Mouse (Mus musculus) cerebellum, postnatal 36 days (tissue): ENCODE measurements around the gene Hoxd10.

Experiments used
- DNase-seq, 2 experiments: peaks; one replicate each; pipeline ENCODE4 v3.0.0; 2021 to 2022; ENCODE audit warnings: mixed read lengths in 2 of 2

Hoxd10 gene

DNA sequence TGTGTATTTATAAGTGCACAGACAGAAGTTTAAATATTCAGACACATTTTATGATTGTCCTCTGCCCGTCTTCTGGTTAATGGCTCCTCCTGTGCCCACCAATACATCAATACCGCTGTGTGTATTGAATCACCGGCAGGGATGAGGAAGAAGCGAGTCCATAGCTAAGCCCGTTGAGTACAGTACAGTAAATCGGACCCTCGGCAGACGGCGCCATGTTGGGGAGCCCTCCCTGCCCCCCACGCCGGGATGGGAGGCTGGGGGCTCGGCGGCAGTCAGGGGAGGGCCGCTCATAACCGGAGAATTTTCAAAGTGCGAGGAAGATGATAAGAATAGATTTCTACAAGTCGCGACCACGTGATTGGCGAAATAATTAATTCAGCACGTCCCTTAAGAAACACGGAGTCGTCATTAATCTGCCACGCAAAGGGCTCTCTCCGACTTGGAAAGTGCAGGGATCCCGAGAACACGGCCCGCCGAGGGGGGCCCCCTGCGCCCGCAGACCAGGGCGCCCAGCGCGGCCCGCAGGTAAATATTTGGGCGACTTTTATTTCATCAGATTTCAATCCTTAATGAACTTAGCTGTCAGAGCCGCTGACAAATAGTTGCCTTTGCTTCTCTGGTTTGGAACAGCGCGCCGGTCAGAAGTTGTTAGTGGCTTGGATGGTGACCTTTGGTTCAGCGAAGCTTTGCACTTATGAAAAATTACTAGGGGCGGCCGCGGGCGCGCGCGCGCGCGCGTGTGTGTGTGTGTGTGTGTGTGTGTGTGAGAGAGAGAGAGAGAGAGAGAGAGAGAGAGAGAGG is 41.0 kb downstream of the Hoxd10 start:
- DNase-seq: no peak

DNA sequence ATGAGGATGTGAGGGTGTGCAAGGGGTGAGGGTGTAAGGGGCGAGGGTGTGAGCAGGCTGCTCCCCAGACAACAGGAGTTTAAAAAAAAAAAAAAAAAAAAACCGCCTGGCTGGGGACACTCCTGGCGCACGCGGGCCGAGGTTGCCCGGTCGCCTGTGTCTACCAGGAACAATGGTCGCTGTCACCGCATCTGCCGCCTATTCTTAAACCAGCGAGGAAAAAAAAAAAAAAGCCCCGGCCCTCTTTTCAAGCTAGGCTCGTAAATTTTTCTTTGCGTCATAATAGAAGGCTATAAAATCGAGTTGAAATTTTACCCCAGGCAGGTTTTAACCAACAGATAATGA is 41.6 kb downstream of the Hoxd10 start:
- no peak for DNase-seq

- no peak for DNase-seq
Measured at GRCm38 (mm10) chr2:74733765-74734164, 42.0 kb downstream of the Hoxd10 start.

DNA sequence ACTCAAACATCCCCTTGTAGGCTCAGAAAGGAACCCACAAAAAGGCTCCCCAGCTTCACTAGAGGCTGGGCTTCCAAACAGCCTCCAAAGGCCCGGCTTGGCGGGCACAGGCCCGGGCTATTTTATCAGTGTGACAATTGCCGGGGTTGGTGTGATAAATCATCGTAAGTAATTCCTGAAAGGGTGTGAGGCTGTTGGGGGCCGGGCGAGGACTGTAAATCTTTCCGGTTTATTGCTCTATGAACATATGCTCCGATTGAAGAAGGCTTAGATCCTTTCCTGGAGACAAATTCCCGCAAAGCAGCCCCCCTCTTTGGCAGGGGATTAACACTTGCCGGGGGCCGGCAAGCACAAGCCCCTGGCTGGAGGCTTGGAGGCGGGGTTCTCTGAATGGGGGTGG is 42.7 kb downstream of the Hoxd10 start:
- DNase-seq: no peak

DNA sequence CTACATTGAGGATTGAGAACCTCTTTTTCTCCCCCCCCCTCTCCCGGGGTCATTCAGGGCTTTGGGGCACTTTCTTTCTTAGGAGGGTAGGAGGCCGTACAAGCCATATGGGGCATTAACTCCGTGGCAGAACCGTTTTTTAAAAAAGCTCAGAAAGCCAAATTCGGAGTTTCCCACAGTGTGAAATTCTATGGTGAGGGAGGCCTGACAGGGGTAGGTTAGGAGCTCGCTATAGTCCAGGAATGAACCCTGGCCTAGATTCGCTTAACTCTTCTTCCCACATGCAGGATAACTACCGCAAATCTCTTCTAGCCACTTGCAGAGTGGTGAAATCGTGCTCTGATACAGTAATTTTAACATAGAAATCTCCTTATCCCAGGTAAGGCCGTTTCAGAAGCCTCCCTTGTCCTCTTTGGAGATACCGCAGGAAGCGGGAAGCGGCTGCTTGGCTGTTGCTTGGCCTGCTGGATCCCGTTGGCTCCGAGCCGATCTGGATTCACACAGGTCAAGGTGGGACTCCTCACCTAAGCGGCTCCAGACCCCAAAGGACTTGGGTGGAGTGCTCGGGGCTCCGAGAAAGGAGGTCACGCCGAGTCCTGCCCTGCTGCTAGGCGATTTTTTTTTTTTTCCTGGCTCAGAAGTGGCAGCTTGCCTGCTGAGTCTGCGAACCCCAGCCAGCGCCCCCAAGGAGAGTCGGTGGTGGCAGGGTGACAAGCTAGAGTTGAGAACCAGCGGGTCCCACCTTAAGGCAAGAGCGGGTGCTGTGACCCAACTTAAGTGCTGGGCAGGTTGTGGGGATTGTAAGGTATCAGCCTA is 43.5 kb downstream of the Hoxd10 start:
- DNase-seq: no peak

DNA sequence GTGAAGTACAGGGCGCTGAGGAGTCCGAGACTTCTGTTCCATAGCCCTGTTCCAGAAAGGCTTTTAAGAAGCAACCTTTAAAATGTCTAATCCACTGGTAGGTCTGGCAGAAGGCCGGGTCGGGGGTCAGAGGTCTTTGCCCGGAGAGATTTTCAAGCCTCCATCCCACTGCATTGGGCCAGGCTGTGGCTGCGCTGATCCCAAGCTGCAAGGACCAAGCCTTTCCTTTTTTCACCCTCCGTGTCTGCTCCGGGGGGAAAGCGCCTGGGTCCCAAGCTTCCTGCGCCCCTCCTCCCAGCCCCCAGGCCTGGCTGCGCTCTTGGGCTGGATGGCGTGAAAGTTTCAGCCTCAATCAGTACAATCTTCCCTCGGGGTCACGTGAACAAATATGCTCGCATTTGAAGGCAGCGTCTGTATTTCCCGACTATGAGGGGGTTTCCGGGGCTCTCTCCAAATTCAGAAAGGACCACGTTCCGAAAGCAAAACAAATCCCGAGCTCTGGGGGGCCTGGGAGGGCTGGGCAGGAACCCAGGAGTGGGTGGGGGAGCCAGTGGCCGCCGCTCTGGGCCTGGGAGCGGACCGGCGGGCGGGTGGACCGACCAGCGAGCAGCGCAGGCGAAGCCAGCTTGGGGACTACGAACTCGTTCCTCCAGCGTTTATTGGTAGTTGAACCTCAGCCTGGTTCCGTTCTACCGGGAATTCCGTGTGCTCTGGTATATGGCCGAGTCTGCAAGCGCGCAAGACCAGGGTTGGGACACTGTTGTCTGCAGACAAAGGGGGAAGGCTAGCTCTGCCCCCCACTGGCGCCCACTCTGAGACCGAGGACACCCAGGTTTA is 44.3 kb downstream of the Hoxd10 start:
- no peak for DNase-seq

- DNase-seq: no peak
Measured at GRCm38 (mm10) chr2:74736688-74737577, 45.2 kb downstream of the Hoxd10 start.

DNA sequence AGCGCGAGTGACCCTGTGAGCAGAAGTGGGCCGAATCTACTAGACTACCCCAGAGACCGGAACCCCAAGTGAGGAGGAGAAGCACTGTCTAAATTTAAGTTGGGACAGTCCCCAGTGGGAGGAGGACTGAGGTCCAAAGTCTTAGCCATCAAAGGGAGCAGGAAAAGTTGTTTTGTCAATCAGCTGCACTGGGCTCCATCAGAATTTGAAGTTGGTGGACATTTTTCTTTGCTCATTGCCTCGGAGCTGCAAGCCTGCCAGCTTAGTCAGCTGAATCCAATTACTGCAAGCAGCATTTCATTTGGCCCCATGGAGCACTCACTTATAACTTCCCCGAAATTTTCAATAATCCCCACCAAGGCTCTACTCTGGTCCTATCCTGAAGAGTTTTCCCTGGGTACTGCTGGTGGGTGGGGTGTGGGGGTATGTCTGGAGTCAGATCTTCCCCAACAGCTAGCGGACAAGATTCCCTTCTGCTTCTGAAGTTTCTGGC is 45.9 kb downstream of the Hoxd10 start:
- DNase-seq: no peak

GRCm38 (mm10) chr2:74738623-74739475 is 47.1 kb downstream of the Hoxd10 start:
- DNase-seq: no peak

DNA sequence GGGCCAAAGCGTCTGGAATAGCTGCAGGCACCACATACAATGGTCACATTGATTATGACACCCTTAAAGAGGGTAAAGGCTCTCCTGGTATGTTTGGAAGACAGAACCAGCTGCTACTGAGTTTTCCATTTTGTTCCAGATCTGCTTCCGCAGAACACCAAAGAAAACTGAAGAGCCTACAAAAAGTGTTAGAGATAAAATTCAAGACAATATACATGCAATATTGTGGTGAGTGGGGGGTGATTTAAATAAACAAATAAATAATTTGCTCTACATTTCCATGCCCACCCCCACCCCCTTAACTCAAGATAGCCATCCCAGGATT is 47.7 kb downstream of the Hoxd10 start:
- no peak for DNase-seq

- DNase-seq: no peak
Measured at GRCm38 (mm10) chr2:74739869-74740268, 48.1 kb downstream of the Hoxd10 start.

DNA sequence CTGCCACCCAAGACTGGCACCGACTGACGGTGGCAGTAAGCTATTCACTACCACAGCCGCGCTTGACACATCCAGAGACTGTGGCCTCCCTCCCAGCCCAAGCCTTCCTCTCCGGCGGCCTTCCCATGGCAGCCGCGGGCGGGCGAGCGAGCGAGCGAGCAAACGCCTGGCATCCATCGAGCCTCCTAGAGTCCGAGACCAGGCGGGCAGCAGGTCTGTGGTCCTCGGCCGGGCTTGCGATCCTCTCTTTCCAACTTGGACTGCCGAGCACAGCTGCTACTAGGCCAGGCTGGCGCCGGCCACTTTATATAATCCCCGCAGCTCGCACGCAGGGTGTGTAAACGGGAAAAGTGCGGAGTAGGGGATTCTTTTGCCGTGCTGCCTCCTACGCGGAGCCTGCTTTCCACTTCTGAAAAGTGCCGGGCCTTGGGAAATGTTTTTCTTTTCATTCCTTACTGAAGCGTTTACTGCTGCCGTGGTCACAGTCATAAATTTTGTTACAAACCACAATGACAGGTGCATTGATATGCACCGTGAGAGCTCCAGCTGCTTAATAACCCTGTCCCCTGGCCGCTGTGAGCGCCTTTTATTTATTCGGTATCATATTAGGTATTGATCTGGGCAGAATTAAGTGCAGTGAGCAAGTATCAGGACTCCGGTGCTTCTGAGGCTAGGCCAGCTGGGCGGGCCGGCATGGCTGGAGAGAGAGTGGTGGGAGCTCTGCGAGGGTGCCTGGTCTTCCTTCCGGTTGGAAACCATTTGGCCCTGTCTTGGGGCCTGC is 48.8 kb downstream of the Hoxd10 start:
- no peak for DNase-seq

- DNase-seq: no peak
Measured at GRCm38 (mm10) chr2:74741252-74741978, 49.7 kb downstream of the Hoxd10 start.

- no peak for DNase-seq
Measured at GRCm38 (mm10) chr2:74741979-74742277, 50.2 kb downstream of the Hoxd10 start.
